Mouse (Mus musculus): ENCODE measurements around the gene Kif17.

The Kif17 gene

DNA sequence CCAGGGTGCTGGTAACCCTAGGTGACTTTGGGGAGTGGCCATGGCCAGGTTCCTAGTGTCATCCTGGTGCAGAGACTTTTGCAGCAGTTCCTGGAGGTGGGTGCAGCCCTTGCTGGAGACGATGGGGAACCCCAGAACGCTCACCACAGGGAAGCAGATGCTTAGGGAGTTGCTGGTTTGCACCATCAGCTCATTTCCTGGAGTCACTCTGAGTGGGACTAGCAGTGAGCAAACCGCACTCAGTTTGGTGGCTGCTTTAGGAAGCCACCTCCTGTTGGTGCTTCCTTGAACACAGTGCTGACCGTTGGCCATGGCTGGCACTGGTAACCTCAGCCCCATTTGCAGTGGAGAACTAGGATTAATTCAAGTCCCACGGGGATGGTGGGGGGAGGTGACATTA lies 9.2 kb downstream of the Kif17 start:
- DNase-seq (ENCODE audit: low read depth, low spot score): no peak

DNA sequence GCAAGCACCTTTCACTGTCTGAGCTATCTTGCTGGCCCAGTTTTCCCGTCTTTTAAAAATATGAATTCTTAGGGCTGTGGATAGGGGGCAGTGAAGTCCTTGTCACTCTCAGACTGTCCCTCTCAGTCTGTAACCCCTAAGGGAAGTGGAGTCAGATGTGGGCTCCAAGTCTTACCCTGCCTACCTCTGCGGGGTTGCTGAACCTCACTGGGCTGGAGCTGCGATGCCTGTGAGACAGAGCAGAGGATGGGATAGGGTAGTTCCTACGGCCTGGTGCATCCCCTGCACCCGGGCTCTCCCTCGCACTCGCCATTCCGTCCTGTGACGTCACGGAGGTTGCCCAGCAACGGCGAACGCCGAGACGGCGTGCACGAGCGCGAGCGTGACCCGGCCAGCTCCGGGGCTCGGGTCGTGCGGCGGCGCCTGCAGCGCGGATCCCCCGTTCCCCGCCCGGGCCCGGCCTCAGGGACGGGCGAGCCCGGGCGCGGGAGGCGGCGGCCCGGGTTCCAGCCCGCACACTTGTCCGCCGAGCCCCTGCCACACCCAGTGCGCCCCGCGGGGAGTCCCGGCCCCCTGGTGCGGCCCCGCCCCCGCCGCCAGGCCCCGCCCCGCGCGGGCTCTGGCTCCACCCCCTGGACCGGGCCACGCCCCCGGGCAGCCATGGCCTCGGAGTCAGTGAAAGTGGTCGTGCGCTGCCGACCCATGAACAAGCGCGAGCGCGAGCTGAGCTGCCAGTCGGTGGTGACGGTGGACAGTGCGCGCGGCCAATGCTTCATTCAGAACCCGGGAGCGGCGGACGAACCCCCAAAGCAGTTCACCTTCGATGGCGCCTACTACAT lies 11.8 kb downstream of the Kif17 start:
- DNase-seq (ENCODE audit: low read depth, low spot score): peak; percentile 92

DNA sequence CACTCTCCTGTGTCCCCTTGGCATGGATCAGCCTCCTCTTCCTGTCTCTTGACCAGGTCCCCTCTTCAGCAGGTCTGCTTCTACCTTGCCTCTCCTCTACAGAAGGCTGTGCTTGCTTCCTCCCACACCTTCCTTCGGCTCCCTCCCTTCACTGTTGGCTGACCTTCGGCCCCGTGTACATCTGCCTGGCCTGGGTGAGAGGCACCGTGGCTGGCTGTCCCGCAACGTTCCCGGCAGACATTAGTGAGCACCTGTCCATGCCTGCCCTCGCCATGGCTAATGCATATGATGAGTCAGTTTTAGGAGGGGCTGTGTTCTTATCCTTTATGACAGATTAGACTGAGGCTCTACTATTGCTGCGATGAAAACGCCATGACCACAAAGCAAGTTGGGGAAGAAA lies 17.6 kb downstream of the Kif17 start:
- no peak for DNase-seq (ENCODE audit: low read depth, low spot score)

DNA sequence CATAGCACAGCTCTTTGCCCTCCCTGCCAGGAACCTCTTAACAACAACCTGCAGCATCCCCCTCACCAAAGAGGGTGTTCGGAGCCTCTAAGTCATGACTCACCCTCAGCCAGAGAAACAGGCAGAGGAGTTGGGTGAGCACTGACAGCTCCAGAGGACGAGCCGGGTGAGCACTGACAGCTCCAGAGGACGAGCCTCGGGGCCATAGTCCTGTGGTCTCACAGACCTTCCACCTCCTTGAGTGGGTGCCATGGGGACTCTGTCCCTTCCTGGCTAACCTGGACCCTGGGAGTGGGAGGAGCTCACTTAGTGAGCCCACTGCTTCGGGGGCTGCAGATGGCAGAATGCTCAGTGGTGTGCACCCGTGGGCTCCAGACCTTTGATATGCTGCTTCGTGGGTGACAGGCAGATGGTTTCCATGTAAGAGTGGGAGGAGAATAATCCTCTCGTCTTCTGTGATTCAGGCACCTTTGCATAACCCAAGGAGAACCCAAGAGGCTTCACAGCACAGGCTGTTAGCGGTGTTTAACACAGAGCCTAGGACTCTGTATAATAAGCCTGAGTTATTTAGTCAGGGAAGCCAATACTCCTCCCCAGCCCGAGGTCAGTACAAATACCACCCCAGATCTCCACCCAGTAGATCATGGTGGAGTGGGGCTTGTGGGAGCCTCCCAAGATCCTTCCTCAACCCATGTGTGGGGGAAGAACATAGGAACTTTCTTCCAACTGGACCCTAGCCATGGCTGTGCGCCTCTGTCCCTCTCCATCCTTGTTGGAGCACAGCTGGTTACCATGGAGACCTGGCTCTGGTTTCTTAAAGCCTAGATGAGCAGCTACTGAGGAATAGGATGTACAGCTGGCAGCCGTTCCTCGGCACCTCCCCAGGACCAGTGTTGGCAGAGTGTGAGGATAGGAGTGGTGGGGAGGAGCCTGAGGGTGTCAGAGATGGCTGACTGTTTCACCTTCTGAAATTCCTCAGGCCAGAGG lies 22.1 kb downstream of the Kif17 start:
- no peak for DNase-seq (ENCODE audit: low read depth, low spot score)

DNA sequence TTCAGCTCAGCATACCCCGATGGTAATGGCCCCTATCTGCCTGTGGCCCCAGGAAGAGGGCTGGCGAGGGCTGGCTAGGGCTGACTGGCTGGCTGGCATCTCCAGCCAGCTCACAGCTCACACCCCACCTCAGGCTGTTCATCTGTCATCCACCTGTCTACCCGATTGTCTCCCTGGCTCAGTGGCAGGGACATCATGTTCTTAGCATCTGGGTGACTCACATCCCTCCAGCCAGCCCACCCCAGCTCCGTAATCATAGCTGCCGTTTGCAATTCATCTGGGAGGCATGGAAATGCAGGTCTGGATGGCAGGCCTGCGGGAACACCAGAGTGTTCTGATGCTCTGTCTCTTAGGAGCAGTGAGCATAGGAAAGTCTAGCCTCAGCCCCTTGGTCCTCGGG lies 28.1 kb downstream of the Kif17 start:
- DNase-seq (ENCODE audit: low read depth, low spot score): no peak

DNA sequence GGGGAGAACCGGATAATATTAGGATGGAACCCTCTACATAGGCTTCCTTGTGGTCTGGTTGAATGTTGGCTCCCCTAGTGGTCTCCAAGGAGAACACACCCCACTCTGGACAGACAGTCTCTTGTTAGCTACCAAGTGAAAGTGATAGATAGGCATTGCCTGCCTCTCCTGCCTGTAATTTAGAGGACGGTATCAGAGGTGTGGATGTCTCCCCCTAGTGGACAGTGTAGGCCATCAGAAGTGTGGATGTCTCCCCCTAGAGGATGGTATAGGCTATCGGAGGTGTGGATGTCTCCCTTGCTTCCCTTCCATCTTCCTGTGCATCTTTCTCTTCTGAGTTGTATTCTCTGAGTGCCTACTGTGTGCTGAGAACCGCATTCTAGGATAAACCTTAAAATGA lies 32.6 kb downstream of the Kif17 start:
- DNase-seq (ENCODE audit: low read depth, low spot score): peak; percentile 94

DNA sequence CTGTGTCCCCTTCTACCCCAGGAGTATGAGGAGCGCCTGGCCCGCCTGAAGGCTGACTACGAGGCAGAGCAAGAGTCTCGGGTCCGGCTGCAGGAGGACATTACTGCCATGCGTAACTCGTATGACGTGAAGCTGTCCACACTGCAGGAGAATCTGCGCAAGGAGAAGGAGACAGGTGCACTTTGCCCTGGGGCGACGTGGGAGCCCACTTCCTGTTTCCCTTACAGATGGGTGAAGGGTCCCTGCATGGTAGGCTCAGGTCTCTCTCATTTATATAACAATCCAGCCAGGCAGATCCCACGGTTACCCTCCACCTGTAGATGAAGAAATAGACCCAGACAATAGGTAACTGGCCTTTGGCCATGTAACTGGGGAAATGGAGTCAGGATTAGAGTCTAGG lies 36.2 kb downstream of the Kif17 start:
- DNase-seq (ENCODE audit: low read depth, low spot score): no peak

DNA sequence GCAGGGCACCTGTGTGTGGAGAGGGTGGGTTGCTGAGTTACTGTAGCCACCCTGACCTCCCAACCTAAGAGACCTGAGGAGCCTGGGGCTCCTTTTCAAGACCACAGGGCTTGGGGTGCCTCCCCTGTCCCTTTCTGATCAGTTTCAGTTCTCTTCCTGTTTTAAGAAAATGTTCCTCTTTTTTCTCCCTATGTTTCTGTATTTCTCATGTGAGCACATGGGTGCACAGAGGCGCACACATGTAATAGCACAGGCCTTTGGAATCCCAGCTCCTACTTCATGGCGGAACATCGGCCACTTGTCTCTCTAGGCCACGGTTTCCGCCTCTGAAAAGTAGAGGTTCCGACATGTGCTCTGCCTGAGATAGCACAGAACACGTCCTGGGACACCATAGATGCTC lies 38.5 kb downstream of the Kif17 start:
- no peak for DNase-seq (ENCODE audit: low read depth, low spot score)

DNA sequence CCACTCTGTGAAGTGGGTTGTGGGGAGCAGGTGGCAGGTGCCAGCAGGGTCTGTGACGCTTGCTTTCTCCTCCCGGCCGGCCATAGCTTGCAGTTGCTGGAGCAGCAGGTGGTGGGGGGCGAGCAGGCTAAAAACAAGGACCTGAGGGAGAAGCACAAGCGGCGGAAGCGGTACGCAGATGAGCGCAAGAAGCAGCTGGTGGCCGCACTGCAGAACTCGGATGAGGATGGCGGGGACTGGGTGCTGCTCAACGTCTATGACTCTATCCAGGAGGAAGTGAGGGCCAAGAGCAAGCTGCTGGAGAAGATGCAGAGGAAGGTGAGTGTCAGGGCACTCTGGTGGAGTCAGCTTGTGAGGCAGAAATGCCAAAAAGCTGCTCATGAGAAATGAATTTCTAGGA lies 41.8 kb downstream of the Kif17 start:
- no peak for DNase-seq (ENCODE audit: low read depth, low spot score)

DNA sequence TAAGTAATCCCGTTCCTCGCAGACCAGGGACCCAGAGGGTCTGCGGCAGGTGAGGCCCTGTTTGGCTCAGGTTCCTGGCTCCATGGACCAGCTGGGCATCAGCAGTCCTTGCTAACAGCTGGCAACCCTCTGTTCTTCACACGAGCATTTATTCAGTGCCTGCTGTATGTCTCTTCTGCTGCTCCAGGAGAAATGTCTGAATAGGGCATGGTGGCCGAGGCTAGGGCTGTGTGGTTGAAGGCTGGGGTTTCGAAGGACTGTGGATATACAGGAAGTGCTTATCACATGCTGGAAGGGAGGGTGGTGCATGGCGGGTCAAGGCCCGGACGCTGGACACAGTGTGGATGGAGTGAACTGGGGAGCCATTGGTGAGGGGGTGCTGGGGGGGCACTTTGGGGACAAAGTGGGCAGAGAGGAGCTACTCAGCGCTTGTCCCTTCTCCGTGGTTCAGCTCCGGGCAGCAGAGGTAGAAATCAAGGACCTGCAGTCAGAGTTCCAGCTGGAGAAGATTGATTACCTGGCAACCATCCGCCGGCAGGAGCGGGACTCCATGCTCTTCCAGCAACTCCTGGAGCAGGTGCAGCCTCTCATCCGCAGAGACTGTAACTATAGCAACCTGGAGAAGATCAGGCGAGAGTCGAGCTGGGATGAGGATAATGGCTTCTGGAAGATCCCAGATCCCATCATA lies 43.2 kb downstream of the Kif17 start:
- DNase-seq (ENCODE audit: low read depth, low spot score): no peak

DNA sequence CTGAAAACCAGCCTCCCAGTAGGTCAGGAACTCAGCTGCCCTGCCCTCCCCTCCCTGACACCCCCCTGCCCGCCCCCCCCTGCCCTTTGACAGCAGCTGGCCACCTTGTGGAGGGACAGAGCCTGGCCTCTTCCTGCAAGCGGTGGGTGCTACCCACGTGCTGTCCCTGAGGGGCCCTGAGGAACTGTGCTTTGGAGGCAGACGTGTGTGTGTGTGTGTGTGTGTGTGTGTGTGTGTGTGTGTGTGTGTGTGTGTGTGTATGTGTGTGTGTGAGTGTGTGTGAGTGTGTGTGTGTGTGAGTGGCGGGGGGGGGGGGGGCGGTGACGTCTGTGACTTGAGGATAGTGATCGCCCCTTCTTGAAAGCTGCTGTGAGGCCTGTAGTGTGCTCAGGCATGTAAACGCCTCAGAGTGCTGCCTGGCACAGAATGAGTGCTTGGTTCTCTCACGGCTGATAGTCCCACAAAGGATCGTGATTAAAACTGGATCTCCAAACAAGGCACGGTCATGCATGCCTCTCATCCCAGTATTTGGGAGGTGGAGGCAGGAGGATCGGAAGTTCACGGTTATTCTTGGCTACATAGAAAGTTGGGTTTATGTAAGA lies 43.8 kb downstream of the Kif17 start:
- DNase-seq (ENCODE audit: low read depth, low spot score): no peak

DNA sequence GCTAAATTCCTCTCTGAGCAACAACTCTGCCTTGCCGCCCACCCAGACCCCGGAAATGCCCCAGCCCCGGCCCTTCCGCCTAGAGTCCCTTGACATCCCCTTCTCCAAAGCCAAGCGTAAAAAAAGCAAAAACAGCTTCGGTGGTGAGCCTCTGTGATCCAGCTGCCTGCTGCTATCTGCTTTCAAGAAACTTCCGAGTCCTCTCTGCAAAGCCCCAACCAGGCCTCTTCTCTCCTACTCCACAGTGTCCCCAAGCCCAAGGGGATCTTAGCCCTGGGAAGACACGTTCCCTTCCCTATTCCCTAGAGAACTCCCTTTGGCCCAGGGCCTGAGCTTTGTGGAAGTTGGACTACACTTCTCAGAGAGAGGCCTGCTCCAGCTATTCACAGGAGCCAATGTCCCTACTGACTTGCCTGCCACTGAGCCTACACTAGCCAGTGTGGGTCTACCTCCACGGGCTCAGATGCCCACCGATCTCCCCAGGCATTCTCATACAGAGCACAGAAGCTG lies 51.1 kb downstream of the Kif17 start:
- DNase-seq (ENCODE audit: low read depth, low spot score): no peak

DNA sequence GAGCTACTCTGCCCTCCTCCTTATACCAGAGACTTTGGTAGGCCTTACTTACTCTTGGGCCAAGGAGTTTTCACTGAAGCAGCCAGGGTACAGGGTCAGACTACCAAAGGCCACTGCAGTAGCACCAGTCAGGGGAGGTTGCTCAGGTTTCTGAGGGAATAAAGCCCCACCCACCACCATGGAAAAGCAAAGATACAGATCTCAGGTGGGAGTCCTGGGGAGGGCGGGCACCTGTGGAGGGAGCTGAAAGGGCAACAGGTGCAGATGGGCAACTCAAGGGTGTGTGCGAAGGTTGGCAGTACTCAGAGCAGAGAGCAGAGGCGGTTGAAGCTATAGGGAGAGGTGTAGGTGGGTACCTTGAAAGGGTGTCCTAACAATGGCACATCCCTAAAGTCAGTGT lies 52.8 kb downstream of the Kif17 start:
- no peak for DNase-seq (ENCODE audit: low read depth, low spot score)

DNA sequence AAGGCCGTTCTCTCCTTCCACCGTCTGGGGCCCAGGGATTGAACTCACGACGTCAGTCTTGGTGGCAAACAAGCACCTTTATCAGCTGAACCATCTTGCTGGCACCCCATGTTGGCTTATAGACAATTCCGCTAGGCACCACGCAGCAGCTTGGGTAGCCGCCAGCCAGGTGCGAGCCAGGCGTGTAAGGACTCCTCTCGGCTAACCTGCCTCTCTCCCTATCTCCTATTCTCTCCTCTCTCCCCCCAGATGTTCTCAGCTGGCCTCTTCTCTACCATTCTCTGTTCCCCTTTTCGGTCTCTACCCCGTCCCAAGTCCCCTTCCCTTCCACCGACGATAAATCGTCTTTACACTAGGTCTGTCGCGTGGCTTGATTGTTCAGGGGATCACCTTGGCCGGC lies 53.5 kb downstream of the Kif17 start:
- DNase-seq (ENCODE audit: low read depth, low spot score): no peak

DNA sequence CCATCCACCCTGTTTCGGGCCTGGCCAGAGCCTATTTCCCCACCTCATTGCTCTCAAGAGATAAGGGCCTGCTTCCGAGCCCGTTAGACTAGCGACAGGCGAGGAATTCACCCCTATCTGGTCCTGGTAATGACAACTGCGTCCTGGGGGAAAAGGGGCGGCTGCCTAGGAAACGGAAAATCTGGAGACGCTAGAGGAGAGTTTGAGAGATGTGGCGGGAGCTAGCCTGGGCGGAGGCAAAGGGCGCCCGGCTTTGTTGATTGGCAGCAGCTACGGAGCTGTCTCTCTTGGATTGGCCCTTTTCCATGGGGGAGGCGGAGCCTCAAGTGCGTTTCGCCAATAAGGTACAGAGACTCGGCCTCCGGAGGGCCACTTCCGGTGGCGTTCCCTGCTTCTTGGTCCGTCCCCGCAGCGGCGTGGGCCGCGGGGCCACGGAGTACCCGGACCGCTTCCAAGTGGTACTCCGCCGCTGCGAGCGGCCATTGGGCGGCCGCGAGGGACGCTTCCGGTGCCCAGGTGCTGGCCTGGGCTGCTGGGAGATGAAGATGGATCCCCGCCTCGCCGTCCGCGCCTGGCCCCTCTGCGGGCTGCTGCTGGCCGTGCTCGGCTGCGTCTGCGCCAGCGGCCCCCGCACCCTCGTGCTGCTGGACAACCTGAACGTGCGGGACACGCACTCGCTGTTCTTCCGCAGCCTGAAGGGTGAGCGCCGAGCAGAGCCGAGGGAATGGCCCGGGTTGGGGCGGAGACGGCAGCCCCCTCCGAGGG lies 54.3 kb downstream of the Kif17 start, which contains the start of gene Ddost:
Gene Ddost (plus strand): TSS at position 391 of the 765 bp plus-strand sequence.
- DNase-seq (ENCODE audit: low read depth, low spot score): peak; percentile 100

DNA sequence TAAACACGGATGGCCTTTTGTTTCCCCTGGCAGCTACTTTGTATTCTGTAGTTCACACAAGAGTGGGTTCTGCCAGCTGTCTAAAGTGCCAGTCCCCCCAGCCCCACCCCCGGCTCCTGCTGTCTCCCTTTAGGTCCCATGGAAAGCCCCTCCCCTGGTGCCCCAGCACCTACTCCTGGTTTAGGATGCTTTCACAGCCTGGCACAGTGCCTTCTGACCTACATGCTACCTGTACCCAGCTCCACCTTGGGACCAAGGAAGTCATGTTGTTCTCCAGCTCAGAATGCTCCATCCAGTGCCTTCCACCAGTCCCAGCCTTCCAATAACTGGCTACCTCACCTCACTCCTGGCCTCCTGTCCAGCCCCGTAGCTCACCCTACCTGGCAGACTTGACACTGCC lies 56.8 kb downstream of the Kif17 start:
- DNase-seq (ENCODE audit: low read depth, low spot score): no peak

DNA sequence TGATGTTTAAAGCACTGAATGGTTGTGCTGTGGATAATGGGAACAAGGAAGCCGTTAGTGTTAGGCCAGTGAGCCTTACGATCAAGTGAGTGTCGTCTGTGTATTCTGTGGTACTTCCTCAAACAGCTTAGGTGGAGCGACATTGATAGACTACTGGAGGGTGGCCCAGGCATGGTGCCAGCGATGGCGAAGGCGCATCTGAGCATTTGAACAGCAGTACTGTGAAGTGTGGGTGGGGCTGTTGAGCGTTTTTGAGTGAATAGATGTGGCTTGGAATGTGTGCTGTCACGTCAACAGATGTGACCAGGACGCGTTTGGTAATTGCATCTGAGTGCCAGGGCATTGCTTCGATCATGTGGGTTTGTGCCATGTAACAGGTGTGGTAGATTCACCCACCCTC lies 57.5 kb downstream of the Kif17 start:
- no peak for DNase-seq (ENCODE audit: low read depth, low spot score)

DNA sequence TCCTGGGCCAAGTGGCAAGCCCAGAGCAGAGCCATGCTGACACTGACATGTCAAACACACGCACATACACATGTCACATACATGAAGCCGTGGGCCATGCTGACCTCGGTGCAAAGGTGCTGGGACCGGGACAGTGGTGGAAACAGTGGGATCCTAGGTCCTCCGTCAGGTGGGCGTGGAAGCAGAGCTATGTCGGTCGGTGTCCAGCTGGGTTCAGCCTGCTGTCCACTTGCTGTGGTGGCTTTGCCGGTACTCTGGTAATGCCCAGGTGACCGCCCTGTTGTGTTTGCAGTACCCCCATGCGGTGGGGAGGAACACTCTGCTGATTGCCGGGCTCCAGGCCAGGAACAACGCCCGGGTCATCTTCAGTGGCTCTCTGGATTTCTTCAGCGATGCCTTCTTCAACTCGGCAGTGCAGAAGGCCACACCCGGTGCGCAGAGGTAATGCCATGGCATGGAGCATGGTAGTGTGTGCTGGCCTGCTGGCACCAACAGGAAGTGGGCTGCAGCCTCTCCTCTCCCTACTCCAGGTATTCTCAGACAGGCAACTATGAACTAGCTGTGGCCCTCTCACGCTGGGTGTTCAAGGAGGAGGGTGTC lies 60.2 kb downstream of the Kif17 start:
- no peak for DNase-seq (ENCODE audit: low read depth, low spot score)

DNA sequence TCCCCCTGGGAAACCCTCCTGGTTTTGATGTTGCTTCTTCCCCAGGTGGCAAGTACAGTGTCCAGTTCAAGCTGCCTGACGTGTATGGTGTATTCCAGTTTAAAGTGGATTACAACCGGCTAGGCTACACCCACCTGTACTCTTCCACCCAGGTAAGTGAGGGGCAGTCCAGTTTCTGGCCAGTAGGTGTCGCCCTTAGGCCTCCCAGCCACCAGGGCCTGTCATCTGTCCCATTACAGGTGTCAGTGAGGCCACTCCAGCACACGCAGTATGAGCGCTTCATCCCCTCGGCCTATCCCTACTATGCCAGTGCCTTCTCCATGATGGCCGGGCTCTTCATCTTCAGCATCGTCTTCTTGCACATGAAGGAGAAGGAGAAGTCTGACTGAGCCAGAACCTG lies 61.4 kb downstream of the Kif17 start:
- DNase-seq (ENCODE audit: low read depth, low spot score): peak; percentile 71

DNA sequence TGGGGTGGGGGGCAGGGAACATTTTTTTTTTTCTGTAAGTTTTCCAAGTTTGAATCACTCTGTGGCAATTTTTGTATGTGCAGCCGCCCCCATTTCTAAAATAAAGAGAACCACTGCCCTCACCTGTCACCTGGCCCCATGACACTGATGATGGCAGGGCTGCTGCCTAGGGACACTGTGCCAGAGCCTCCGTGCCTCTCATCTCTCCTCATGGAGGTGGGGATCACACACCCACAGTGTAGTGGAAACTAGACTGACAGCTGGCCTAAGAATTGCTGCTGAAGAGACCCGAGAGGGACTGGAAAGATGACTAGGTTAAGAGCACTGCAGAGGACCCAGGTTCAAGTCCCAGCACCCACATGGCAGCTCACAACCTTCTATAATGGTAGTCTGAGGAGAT lies 61.9 kb downstream of the Kif17 start:
- DNase-seq (ENCODE audit: low read depth, low spot score): no peak

Data from ZHBTc4 (cell line).